Comparison of ENCODE assay signal across 9 mouse cellular contexts in the genomic region with DNA sequence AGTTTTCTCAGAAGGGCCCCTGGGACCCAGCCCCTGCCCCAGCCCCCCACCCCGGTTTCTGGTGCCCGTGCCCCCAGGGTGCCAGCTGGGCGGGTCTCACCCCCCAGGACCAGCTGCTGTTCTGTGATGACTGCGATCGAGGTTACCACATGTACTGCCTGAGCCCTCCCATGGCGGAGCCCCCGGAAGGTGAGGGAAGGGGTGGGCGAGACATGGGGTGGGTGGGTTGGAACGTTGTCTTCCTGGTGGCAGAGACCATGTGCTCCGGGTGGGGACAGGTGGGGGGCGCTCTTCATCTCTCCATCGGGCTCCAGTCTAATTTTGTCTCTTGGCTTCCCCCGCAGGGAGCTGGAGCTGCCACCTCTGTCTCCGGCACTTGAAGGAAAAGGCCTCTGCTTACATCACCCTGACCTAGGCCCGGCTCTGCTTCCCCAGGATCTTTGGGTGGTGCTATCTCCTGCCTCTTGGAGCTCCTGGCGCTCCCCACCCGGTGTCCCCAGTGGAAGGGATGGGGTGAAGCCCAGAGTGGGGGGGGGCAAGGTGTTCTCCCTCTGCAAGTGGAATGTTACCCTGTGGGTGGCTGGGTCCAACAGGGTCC. TPM values are rescaled to one million over a fixed set of nuclear protein-coding genes. Genes with fewer than 3 reads are reported as not detected.
DNase-seq lines count a peak whose midpoint lies in the region; ATAC-seq lines count a peak whose summit lies in the region.
"Had no signal": no experiment of that assay in that cellular context is flagged by ENCODE, and none has a peak within 500 bp of the region (broad histone marks: within the 10 kb centered on the region; RNA-seq: fewer than 3 reads in every experiment).

No protein-coding gene starts in this region.

- no peaks in the 10 kb centered on the region for H3K9me3 ChIP-seq in embryonic facial prominence, embryonic 11.5 days (replicated peaks; ENCODE audit: control insufficient read depth, low read length)
- H3K9me3 ChIP-seq in hindbrain, embryonic 12.5 days (replicated peaks) = no peaks in the 10 kb centered on the region
- no peaks in the 10 kb centered on the region for H3K9me3 ChIP-seq in midbrain, embryonic 16.5 days (replicated peaks; ENCODE audit: control insufficient read depth, low read length, poor library complexity, severe bottlenecking)

- peaks cover 24% of the 10 kb centered on the region for H3K4me1 ChIP-seq in embryonic facial prominence, embryonic 11.5 days (ENCODE audit: control insufficient read depth, insufficient read depth, low read length)
- H3K4me1 ChIP-seq in hindbrain, embryonic 12.5 days = peaks cover 87% of the 10 kb centered on the region
- peaks cover 82% of the 10 kb centered on the region for H3K4me1 ChIP-seq in midbrain, embryonic 16.5 days (ENCODE audit: control insufficient read depth, insufficient read depth, low read length)

- H3K9ac ChIP-seq in embryonic facial prominence, embryonic 11.5 days (replicated peaks; ENCODE audit: low read length) = no peak overlapping the region
- peak overlapping the region; percentile 46 for H3K9ac ChIP-seq in hindbrain, embryonic 12.5 days
- H3K9ac ChIP-seq in midbrain, embryonic 16.5 days (ENCODE audit: low read depth, low read length) = peak overlapping the region; percentile 61

- ATAC-seq in embryonic facial prominence, embryonic 11.5 days (replicated peaks; ENCODE audit: insufficient number of reproducible peaks, low FRiP score, low TSS enrichment, low read depth) = no peak
- no peak for ATAC-seq in hindbrain, embryonic 12.5 days (ENCODE audit: low FRiP score)
- no peak for ATAC-seq in midbrain, embryonic 16.5 days

- WGBS in embryonic facial prominence, embryonic 11.5 days = 64% methylated on average over 17 of the region's 17 CpGs
- 50% methylated on average over 17 of the region's 17 CpGs for WGBS in hindbrain, embryonic 12.5 days
- WGBS in midbrain, embryonic 16.5 days = 51% methylated on average over 17 of the region's 17 CpGs

- DNase-seq in layer of hippocampus, postnatal 10 days (ENCODE audit: low spot score in 2 of 2) = peak; percentile 34 to 52
- DNase-seq in layer of hippocampus, postnatal 36 days = no peak
- no peak for DNase-seq in embryonic facial prominence, embryonic 11.5 days (ENCODE audit: low spot score)
- DNase-seq in cerebellum, postnatal 4 days (ENCODE audit: low spot score in 2 of 2) = no peak
- no peak for DNase-seq in spleen, postnatal 36 days (ENCODE audit: low spot score in 2 of 2)
- no peak for DNase-seq in heart, adult 18-20 months
- DNase-seq: kidney, adult 8-10 months had no signal

- H3K27ac ChIP-seq in embryonic facial prominence, embryonic 11.5 days (replicated peaks; ENCODE audit: low read depth, low read length) = peak overlapping the region; percentile 89; the same call in 1 of the 2 replicates
- peak overlapping the region; percentile 98 for H3K27ac ChIP-seq in hindbrain, embryonic 12.5 days
- H3K27ac ChIP-seq in midbrain, embryonic 16.5 days (ENCODE audit: low read length) = peak overlapping the region; percentile 96

- H3K4me2 ChIP-seq in embryonic facial prominence, embryonic 11.5 days (ENCODE audit: low read depth, low read length) = no peak overlapping the region
- H3K4me2 ChIP-seq in hindbrain, embryonic 12.5 days (replicated peaks) = peak overlapping the region; percentile 41; the same call in 1 of the 2 replicates
- H3K4me2 ChIP-seq in midbrain, embryonic 16.5 days (ENCODE audit: low read length) = peak overlapping the region; percentile 37; the same call in 1 of the 2 replicates

- H3K36me3 ChIP-seq in embryonic facial prominence, embryonic 11.5 days (replicated peaks; ENCODE audit: control insufficient read depth, insufficient read depth, low read depth, low read length) = no peaks in the 10 kb centered on the region
- peaks cover 29% of the 10 kb centered on the region for H3K36me3 ChIP-seq in hindbrain, embryonic 12.5 days
- H3K36me3 ChIP-seq in midbrain, embryonic 16.5 days (ENCODE audit: control insufficient read depth, insufficient read depth, low read length) = peaks cover 4% of the 10 kb centered on the region; the same call in 1 of the 2 replicates

- no peaks in the 10 kb centered on the region for H3K27me3 ChIP-seq in embryonic facial prominence, embryonic 11.5 days (ENCODE audit: control insufficient read depth, insufficient read depth, low read length)
- no peaks in the 10 kb centered on the region for H3K27me3 ChIP-seq in hindbrain, embryonic 12.5 days
- no peaks in the 10 kb centered on the region for H3K27me3 ChIP-seq in midbrain, embryonic 16.5 days (ENCODE audit: control insufficient read depth, insufficient read depth, low read depth, low read length)

- H3K4me3 ChIP-seq in embryonic facial prominence, embryonic 11.5 days (ENCODE audit: low read depth, low read length) = no peak overlapping the region
- H3K4me3 ChIP-seq in hindbrain, embryonic 12.5 days = no peak overlapping the region
- H3K4me3 ChIP-seq in midbrain, embryonic 16.5 days (ENCODE audit: low read depth, low read length) = no peak overlapping the region

RNA-seq across cellular contexts. Expression of a gene that starts 12.5 kb away (rescaled TPM):
- 100 to 1,000 TPM; 129 to 138 TPM for total RNA-seq in layer of hippocampus, postnatal 10 days (2021)
- total RNA-seq in layer of hippocampus, postnatal 36 days (2021) = 100 to 1,000 TPM; 108 to 109 TPM
- 19.8 and 27.9 TPM in 2 replicates for polyA plus RNA-seq in embryonic facial prominence, embryonic 11.5 days (2014; fragmentation: Nextera tagmentation; extraction: Ambion mirVana)
- polyA plus RNA-seq in hindbrain, embryonic 12.5 days (2016; fragmentation: Nextera tagmentation; extraction: Ambion mirVana) = 102 and 110 TPM in 2 replicates
- 223 and 226 TPM in 2 replicates for polyA plus RNA-seq in midbrain, embryonic 16.5 days (2015; fragmentation: Nextera tagmentation; extraction: Ambion mirVana)
- 1 to 10 TPM in 1 of 2 experiments, under 1 TPM in 1; 0.47 to 1.1 TPM for total RNA-seq in heart, adult 18-20 months (2021)

RNA-seq across cellular contexts. Expression of a gene that starts 27.1 kb away (rescaled TPM):
- total RNA-seq in layer of hippocampus, postnatal 10 days (2021) = 1 to 10 TPM; 2.0 to 3.2 TPM
- total RNA-seq in layer of hippocampus, postnatal 36 days (2021) = 10 to 100 TPM; 25.9 to 26.0 TPM
- 18.0 and 21.0 TPM in 2 replicates for polyA plus RNA-seq in embryonic facial prominence, embryonic 11.5 days (2014; fragmentation: Nextera tagmentation; extraction: Ambion mirVana)
- 20.8 and 22.4 TPM in 2 replicates for polyA plus RNA-seq in hindbrain, embryonic 12.5 days (2016; fragmentation: Nextera tagmentation; extraction: Ambion mirVana)
- 2.5 and 2.7 TPM in 2 replicates for polyA plus RNA-seq in midbrain, embryonic 16.5 days (2015; fragmentation: Nextera tagmentation; extraction: Ambion mirVana)
- 1 to 10 TPM; 5.8 to 7.5 TPM for total RNA-seq in heart, adult 18-20 months (2021)

RNA-seq across cellular contexts. Expression of a gene that starts 34.5 kb away (rescaled TPM):
- total RNA-seq in layer of hippocampus, postnatal 10 days (2021) = 10 to 100 TPM; 25.3 to 31.0 TPM
- total RNA-seq in layer of hippocampus, postnatal 36 days (2021) = 10 to 100 TPM; 16.1 to 19.2 TPM
- polyA plus RNA-seq in embryonic facial prominence, embryonic 11.5 days (2014; fragmentation: Nextera tagmentation; extraction: Ambion mirVana) = 71.4 and 84.5 TPM in 2 replicates
- polyA plus RNA-seq in hindbrain, embryonic 12.5 days (2016; fragmentation: Nextera tagmentation; extraction: Ambion mirVana) = 42.6 and 63.3 TPM in 2 replicates
- polyA plus RNA-seq in midbrain, embryonic 16.5 days (2015; fragmentation: Nextera tagmentation; extraction: Ambion mirVana) = 81.2 and 89.7 TPM in 2 replicates
- 10 to 100 TPM; 45.7 to 53.8 TPM for total RNA-seq in heart, adult 18-20 months (2021)

Comparison
In these comparisons a context has a peak if more than half of its experiments do, and no peak if none do; other contexts are left out.
1. DNase-seq: peak in layer of hippocampus, postnatal 10 days (2 of 2); none in layer of hippocampus, postnatal 36 days (0 of 2), embryonic facial prominence, embryonic 11.5 days (single experiment), cerebellum, postnatal 4 days (0 of 2), spleen, postnatal 36 days (0 of 2) and heart, adult 18-20 months (0 of 2).
2. RNA of a gene that starts 12.5 kb away (total RNA-seq): 129 to 138 TPM in layer of hippocampus, postnatal 10 days and 108 to 109 TPM in layer of hippocampus, postnatal 36 days; 0.47 to 1.1 TPM in heart, adult 18-20 months; every median in the first group is over 10 times any median in the second.
3. Peak in every context shown above with its lines, with median percentiles within 50 percentile points of each other: H3K27ac ChIP-seq.